Mouse (Mus musculus) stomach, postnatal 0 days (tissue): Measurements from ENCODE around the gene Opcml.

Experiments
- CTCF ChIP-seq: IDR thresholded peaks from 2 replicates; pipeline ENCODE4 v1.5.1; 2016; ENCODE audit warnings: antibody characterized with exemption, low read depth, mild to moderate bottlenecking, moderate library complexity
- EP300 ChIP-seq: optimal IDR thresholded peaks from 2 replicates; pipeline ENCODE3; 2016; ENCODE audit warnings: antibody characterized with exemption

GRCm38 (mm10) chr9:28587857-28588388 lies 797.3 kb downstream of the Opcml start:
- TF ChIP-seq CTCF (no peak), EP300 (no peak)
